ENCODE assay signal across 8 mouse cellular contexts in the genomic region with DNA sequence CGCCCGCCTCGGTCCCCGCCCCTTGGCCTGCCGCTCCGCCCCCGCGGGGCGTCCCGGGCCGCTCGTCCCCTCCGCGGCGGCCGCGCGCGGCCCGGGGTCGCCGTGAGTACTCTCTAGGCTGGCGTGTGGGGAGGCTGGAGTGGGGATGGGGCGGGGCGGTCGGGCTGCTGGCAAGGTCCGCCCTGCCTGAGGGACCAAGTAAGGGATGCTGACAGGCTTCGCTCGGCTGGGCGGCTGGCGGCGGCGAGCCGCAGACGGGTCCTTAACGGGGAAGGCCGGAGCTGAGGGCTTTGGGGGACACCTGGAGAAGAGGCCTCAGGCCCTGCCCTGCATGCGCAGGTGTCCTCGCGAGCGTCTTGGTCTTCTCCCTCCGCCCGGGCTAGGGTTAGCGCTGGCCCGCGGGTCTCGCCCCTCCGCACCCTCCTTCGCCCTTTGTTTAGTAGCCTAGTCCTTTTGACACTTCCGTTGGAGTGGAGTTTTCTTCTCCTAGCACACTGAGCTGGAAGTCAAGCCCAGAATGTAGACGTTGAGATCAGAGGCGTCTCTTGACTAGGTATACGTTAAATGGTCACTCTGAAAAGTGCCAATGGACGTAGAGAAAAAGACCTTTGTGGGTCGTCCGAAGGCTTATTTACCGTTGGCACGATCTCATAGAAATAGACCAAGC. TPM values are rescaled to one million over a fixed set of nuclear protein-coding genes. Genes with fewer than 3 reads are reported as not detected.
A peak's percentile ranks its signal among the peaks of the same experiment; 100 is the strongest.
DNase-seq lines count a peak whose midpoint lies in the region; ATAC-seq and TF ChIP-seq lines count a peak whose summit lies in the region.

No protein-coding gene starts in this region.

- peak overlapping the region; percentile 95 for H3K9ac ChIP-seq in heart, embryonic 11.5 days (ENCODE audit: low read depth, low read length)
- peak overlapping the region; percentile 96 for H3K9ac ChIP-seq in embryonic facial prominence, embryonic 15.5 days
- H3K9ac ChIP-seq in intestine, embryonic 15.5 days: peak overlapping the region; percentile 87
- H3K9ac ChIP-seq in midbrain, embryonic 15.5 days: peak overlapping the region; percentile 92

- H3K4me2 ChIP-seq in heart, embryonic 11.5 days: peak overlapping the region; percentile 78
- peak overlapping the region; percentile 64 for H3K4me2 ChIP-seq in embryonic facial prominence, embryonic 15.5 days (replicated peaks)
- H3K4me2 ChIP-seq in intestine, embryonic 15.5 days (replicated peaks): peak overlapping the region; percentile 70
- H3K4me2 ChIP-seq in midbrain, embryonic 15.5 days: peak overlapping the region; percentile 76

- DNase-seq in heart, postnatal 36 days: no peak
- no peak for DNase-seq in cerebellum, adult 18-20 months
- DNase-seq in retina, embryonic 14.5 days (ENCODE audit: low spot score): no peak

- no peak for ATAC-seq in heart, embryonic 11.5 days (replicated peaks; ENCODE audit: insufficient number of reproducible peaks, low FRiP score, low TSS enrichment)
- ATAC-seq in embryonic facial prominence, embryonic 15.5 days (ENCODE audit: insufficient number of reproducible peaks, low FRiP score, low TSS enrichment, low read depth): peak; percentile 22
- ATAC-seq in intestine, embryonic 15.5 days: peak; percentile 65; the same call in 1 of the 2 replicates
- ATAC-seq in midbrain, embryonic 15.5 days (replicated peaks): peak; percentile 91

- H3K4me1 ChIP-seq in heart, embryonic 11.5 days (ENCODE audit: control insufficient read depth, insufficient read depth, low read length): peaks cover 4% of the 10 kb centered on the region; the same call in 1 of the 2 replicates
- H3K4me1 ChIP-seq in E14TG2a.4 (replicated peaks; ENCODE audit: low read depth, low read length): peaks cover 49% of the 10 kb centered on the region
- peaks cover 11% of the 10 kb centered on the region for H3K4me1 ChIP-seq in embryonic facial prominence, embryonic 15.5 days
- H3K4me1 ChIP-seq in intestine, embryonic 15.5 days (replicated peaks): 0 out of 2 replicates have a peak, but pooled peaks cover 4% of the 10 kb centered on the region
- peaks cover 34% of the 10 kb centered on the region for H3K4me1 ChIP-seq in midbrain, embryonic 15.5 days

- H3K9me3 ChIP-seq in heart, embryonic 11.5 days (replicated peaks; ENCODE audit: control insufficient read depth, low read length): no peaks in the 10 kb centered on the region
- no peaks in the 10 kb centered on the region for H3K9me3 ChIP-seq in E14TG2a.4 (ENCODE audit: low read length)
- no peaks in the 10 kb centered on the region for H3K9me3 ChIP-seq in embryonic facial prominence, embryonic 15.5 days (replicated peaks)
- H3K9me3 ChIP-seq in intestine, embryonic 15.5 days: no peaks in the 10 kb centered on the region
- no peaks in the 10 kb centered on the region for H3K9me3 ChIP-seq in midbrain, embryonic 15.5 days

- under 1% methylated on average over 37 of the region's 58 CpGs for WGBS in heart, embryonic 11.5 days (ENCODE audit: insufficient replicate concordance)
- under 1% methylated on average over 49 of the region's 58 CpGs for WGBS in embryonic facial prominence, embryonic 15.5 days
- WGBS in intestine, embryonic 15.5 days: under 1% methylated on average over 52 of the region's 58 CpGs
- WGBS in midbrain, embryonic 15.5 days: under 1% methylated on average over 58 of the region's 58 CpGs

- H3K27me3 ChIP-seq in heart, embryonic 11.5 days (ENCODE audit: control insufficient read depth, insufficient read depth, low read length): no peaks in the 10 kb centered on the region
- H3K27me3 ChIP-seq in E14TG2a.4 (ENCODE audit: insufficient read depth, low read length): no peaks in the 10 kb centered on the region
- no peaks in the 10 kb centered on the region for H3K27me3 ChIP-seq in embryonic facial prominence, embryonic 15.5 days
- no peaks in the 10 kb centered on the region for H3K27me3 ChIP-seq in intestine, embryonic 15.5 days (replicated peaks)
- H3K27me3 ChIP-seq in midbrain, embryonic 15.5 days (replicated peaks): no peaks in the 10 kb centered on the region

- intact Hi-C loops in heart, postnatal 36 days (cut with DNase I): loop anchor here (5.0 kb wide), 1 partner anchor 130 kb away; a partner anchor contains a TSS

- H3K36me3 ChIP-seq in heart, embryonic 11.5 days (ENCODE audit: control insufficient read depth, insufficient read depth, low read length): no peaks in the 10 kb centered on the region
- peaks cover 3% of the 10 kb centered on the region for H3K36me3 ChIP-seq in E14TG2a.4 (ENCODE audit: insufficient read depth, low read length)
- peaks cover 6% of the 10 kb centered on the region for H3K36me3 ChIP-seq in embryonic facial prominence, embryonic 15.5 days
- H3K36me3 ChIP-seq in intestine, embryonic 15.5 days: no peaks in the 10 kb centered on the region
- H3K36me3 ChIP-seq in midbrain, embryonic 15.5 days (replicated peaks): peaks cover under 1% of the 10 kb centered on the region

- peak overlapping the region; percentile 95 for H3K27ac ChIP-seq in heart, embryonic 11.5 days (ENCODE audit: low read depth, low read length)
- peak overlapping the region; percentile 90 for H3K27ac ChIP-seq in embryonic facial prominence, embryonic 15.5 days (replicated peaks)
- H3K27ac ChIP-seq in intestine, embryonic 15.5 days: peak overlapping the region; percentile 93
- peak overlapping the region; percentile 92 for H3K27ac ChIP-seq in midbrain, embryonic 15.5 days

- TF ChIP-seq CTCF in E14TG2a.4 (conservative IDR thresholded peaks at IDR 0.05; ENCODE audit: low read length): no peak

- peak overlapping the region; percentile 92 for H3K4me3 ChIP-seq in heart, embryonic 11.5 days (ENCODE audit: low read depth, low read length)
- peak overlapping the region; percentile 96 for H3K4me3 ChIP-seq in E14TG2a.4 (replicated peaks; ENCODE audit: low read length)
- peak overlapping the region; percentile 97 for H3K4me3 ChIP-seq in embryonic facial prominence, embryonic 15.5 days (replicated peaks)
- peak overlapping the region; percentile 92 for H3K4me3 ChIP-seq in intestine, embryonic 15.5 days (replicated peaks)
- H3K4me3 ChIP-seq in midbrain, embryonic 15.5 days: peak overlapping the region; percentile 92

RNA-seq across cellular contexts. Expression of a gene that starts 0.4 kb away (rescaled TPM):
- polyA plus RNA-seq in heart, embryonic 11.5 days (2014; fragmentation: Nextera tagmentation; extraction: Ambion mirVana): 19.2 and 21.7 TPM in 2 replicates
- 10 to 100 TPM; 16.8 to 21.9 TPM for total RNA-seq in heart, postnatal 36 days (2021)
- polyA plus RNA-seq in embryonic facial prominence, embryonic 15.5 days (2015; fragmentation: Nextera tagmentation; extraction: Ambion mirVana): 31.1 and 36.1 TPM in 2 replicates
- polyA plus RNA-seq in intestine, embryonic 15.5 days (2015; fragmentation: Nextera tagmentation; extraction: Ambion mirVana): 23.3 and 23.9 TPM in 2 replicates
- polyA plus RNA-seq in midbrain, embryonic 15.5 days (2015; fragmentation: Nextera tagmentation; extraction: Ambion mirVana): 228 and 229 TPM in 2 replicates

RNA-seq across cellular contexts. Expression of a gene that starts 38.7 kb away (rescaled TPM):
- 1,555 and 1,889 TPM in 2 replicates for polyA plus RNA-seq in heart, embryonic 11.5 days (2014; fragmentation: Nextera tagmentation; extraction: Ambion mirVana)
- 1,000 to 10,000 TPM; 1,087 to 1,168 TPM for total RNA-seq in heart, postnatal 36 days (2021)
- polyA plus RNA-seq in embryonic facial prominence, embryonic 15.5 days (2015; fragmentation: Nextera tagmentation; extraction: Ambion mirVana): 1,163 and 1,229 TPM in 2 replicates
- 1,208 and 1,228 TPM in 2 replicates for polyA plus RNA-seq in intestine, embryonic 15.5 days (2015; fragmentation: Nextera tagmentation; extraction: Ambion mirVana)
- 1,075 and 1,145 TPM in 2 replicates for polyA plus RNA-seq in midbrain, embryonic 15.5 days (2015; fragmentation: Nextera tagmentation; extraction: Ambion mirVana)

RNA-seq across cellular contexts. Expression of a gene that starts 39.7 kb away (rescaled TPM):
- polyA plus RNA-seq in heart, embryonic 11.5 days (2014; fragmentation: Nextera tagmentation; extraction: Ambion mirVana): 0.07 and 0.23 TPM in 2 replicates
- not detected for total RNA-seq in heart, postnatal 36 days (2021)
- 0.48 and 0.62 TPM in 2 replicates for polyA plus RNA-seq in embryonic facial prominence, embryonic 15.5 days (2015; fragmentation: Nextera tagmentation; extraction: Ambion mirVana)
- 3.8 and 4.2 TPM in 2 replicates for polyA plus RNA-seq in intestine, embryonic 15.5 days (2015; fragmentation: Nextera tagmentation; extraction: Ambion mirVana)
- 58.0 and 61.8 TPM in 2 replicates for polyA plus RNA-seq in midbrain, embryonic 15.5 days (2015; fragmentation: Nextera tagmentation; extraction: Ambion mirVana)

Comparison
In these comparisons a context has a peak if more than half of its experiments do, and no peak if none do; other contexts are left out.
1. RNA of a gene that starts 39.7 kb away (polyA plus RNA-seq): 58.0 to 61.8 TPM in midbrain, embryonic 15.5 days; 3.8 to 4.2 TPM in intestine, embryonic 15.5 days, 0.48 to 0.62 TPM in embryonic facial prominence, embryonic 15.5 days and 0.07 to 0.23 TPM in heart, embryonic 11.5 days; every median in the first group is over 10 times any median in the second.
2. Peak in every context shown above with its lines, with median percentiles within 50 percentile points of each other: H3K27ac ChIP-seq, H3K4me2 ChIP-seq, H3K4me3 ChIP-seq and H3K9ac ChIP-seq.